Mouse (Mus musculus): ENCODE measurements around the gene Cmip. TPM values are rescaled to one million over a fixed set of nuclear protein-coding genes. Genes with fewer than 3 reads are reported as not detected.
"Not testable (repeated sequence)": the region's sequence is repeated elsewhere in the genome, so short reads cannot be mapped to it uniquely, and the experiment has no call there.

Gene Cmip
- polyA plus RNA-seq, 1 experiment from 2014 or later, result 27.0 TPM

GRCm38 (mm10) chr8:117422343-117422742 lies 165.5 kb downstream of the Cmip start:
- Histone ChIP-seq H3K4me2 (replicated peaks; ENCODE audit: low read depth, low read length) (no peak overlapping the region), H3K9ac (ENCODE audit: low read depth, low read length) (no peak overlapping the region), H3K27ac (ENCODE audit: low read depth, low read length) (no peak overlapping the region), H3K27me3 (ENCODE audit: control insufficient read depth, insufficient read depth, low read length) (no peaks in the 10 kb centered on the region), H3K36me3 (ENCODE audit: control insufficient read depth, insufficient read depth, low read length) (no peaks in the 10 kb centered on the region), H3K4me1 (replicated peaks; ENCODE audit: control insufficient read depth, insufficient read depth, low read length) (no peaks in the 10 kb centered on the region), H3K9me3 (ENCODE audit: control insufficient read depth, low read length) (no peaks in the 10 kb centered on the region), H3K4me3 (ENCODE audit: low read depth, low read length) (no peak overlapping the region)
- ATAC-seq (ENCODE audit: low FRiP score) (no peak), DNase-seq (ENCODE audit: low spot score) (no peak)
- 96% methylated on average over 6 of the region's 6 CpGs for WGBS

- Histone ChIP-seq H3K27ac (ENCODE audit: low read depth, low read length) (no peak overlapping the region), H3K4me1 (replicated peaks; ENCODE audit: control insufficient read depth, insufficient read depth, low read length) (no peaks in the 10 kb centered on the region), H3K4me3 (ENCODE audit: low read depth, low read length) (no peak overlapping the region), H3K27me3 (ENCODE audit: control insufficient read depth, insufficient read depth, low read length) (no peaks in the 10 kb centered on the region), H3K9ac (ENCODE audit: low read depth, low read length) (no peak overlapping the region), H3K9me3 (ENCODE audit: control insufficient read depth, low read length) (no peaks in the 10 kb centered on the region), H3K4me2 (replicated peaks; ENCODE audit: low read depth, low read length) (no peak overlapping the region), H3K36me3 (ENCODE audit: control insufficient read depth, insufficient read depth, low read length) (no peaks in the 10 kb centered on the region)
- 81% methylated on average over 4 of the region's 4 CpGs for WGBS
- DNase-seq (ENCODE audit: low spot score) (no peak), ATAC-seq (ENCODE audit: low FRiP score) (no peak)
Measured at GRCm38 (mm10) chr8:117423029-117423428, 166.2 kb downstream of the Cmip start.

GRCm38 (mm10) chr8:117427816-117428215 lies 171.0 kb downstream of the Cmip start:
- H3K27me3 ChIP-seq (ENCODE audit: control insufficient read depth, insufficient read depth, low read length); H3K4me2 ChIP-seq (replicated peaks; ENCODE audit: low read depth, low read length); ATAC-seq (ENCODE audit: low FRiP score); H3K9me3 ChIP-seq (ENCODE audit: control insufficient read depth, low read length); H3K9ac ChIP-seq (ENCODE audit: low read depth, low read length); H3K27ac ChIP-seq (ENCODE audit: low read depth, low read length); H3K4me3 ChIP-seq (ENCODE audit: low read depth, low read length); DNase-seq (ENCODE audit: low spot score); H3K36me3 ChIP-seq (ENCODE audit: control insufficient read depth, insufficient read depth, low read length); H3K4me1 ChIP-seq (replicated peaks; ENCODE audit: control insufficient read depth, insufficient read depth, low read length): not testable (repeated sequence)
- WGBS, result 88% methylated on average over 8 of the region's 8 CpGs

GRCm38 (mm10) chr8:117428524-117429162 lies 171.8 kb downstream of the Cmip start:
- H3K9me3 ChIP-seq (ENCODE audit: control insufficient read depth, low read length), result no peaks in the 10 kb centered on the region
- no peaks in the 10 kb centered on the region for H3K36me3 ChIP-seq (ENCODE audit: control insufficient read depth, insufficient read depth, low read length)
- no peak overlapping the region for H3K4me2 ChIP-seq (replicated peaks; ENCODE audit: low read depth, low read length)
- no peak for DNase-seq (ENCODE audit: low spot score)
- no peaks in the 10 kb centered on the region for H3K4me1 ChIP-seq (replicated peaks; ENCODE audit: control insufficient read depth, insufficient read depth, low read length)
- ATAC-seq (ENCODE audit: low FRiP score), result no peak
- 85% methylated on average over 21 of the region's 21 CpGs for WGBS
- H3K4me3 ChIP-seq (ENCODE audit: low read depth, low read length), result no peak overlapping the region
- H3K27me3 ChIP-seq (ENCODE audit: control insufficient read depth, insufficient read depth, low read length), result no peaks in the 10 kb centered on the region
- peak overlapping the region; percentile 30; the same call in 1 of the 2 replicates for H3K27ac ChIP-seq (ENCODE audit: low read depth, low read length)
- no peak overlapping the region for H3K9ac ChIP-seq (ENCODE audit: low read depth, low read length)

GRCm38 (mm10) chr8:117430624-117431023 lies 173.8 kb downstream of the Cmip start:
- Histone ChIP-seq H3K27ac (ENCODE audit: low read depth, low read length) (no peak overlapping the region), H3K27me3 (ENCODE audit: control insufficient read depth, insufficient read depth, low read length) (no peaks in the 10 kb centered on the region), H3K36me3 (ENCODE audit: control insufficient read depth, insufficient read depth, low read length) (no peaks in the 10 kb centered on the region), H3K4me1 (replicated peaks; ENCODE audit: control insufficient read depth, insufficient read depth, low read length) (no peaks in the 10 kb centered on the region), H3K9me3 (ENCODE audit: control insufficient read depth, low read length) (no peaks in the 10 kb centered on the region), H3K4me3 (ENCODE audit: low read depth, low read length) (no peak overlapping the region), H3K4me2 (replicated peaks; ENCODE audit: low read depth, low read length) (no peak overlapping the region), H3K9ac (ENCODE audit: low read depth, low read length) (no peak overlapping the region)
- ATAC-seq (ENCODE audit: low FRiP score) (no peak), DNase-seq (ENCODE audit: low spot score) (no peak)
- whole genome bisulfite sequencing, result 91% methylated on average over 4 of the region's 4 CpGs

- no peak overlapping the region for H3K4me3 ChIP-seq (ENCODE audit: low read depth, low read length)
- H3K9me3 ChIP-seq (ENCODE audit: control insufficient read depth, low read length), result no peaks in the 10 kb centered on the region
- H3K4me2 ChIP-seq (replicated peaks; ENCODE audit: low read depth, low read length), result no peak overlapping the region
- WGBS, result 81% methylated on average over 3 of the region's 3 CpGs
- no peak overlapping the region for H3K27ac ChIP-seq (ENCODE audit: low read depth, low read length)
- H3K36me3 ChIP-seq (ENCODE audit: control insufficient read depth, insufficient read depth, low read length), result no peaks in the 10 kb centered on the region
- ATAC-seq (ENCODE audit: low FRiP score) (no peak), DNase-seq (ENCODE audit: low spot score) (no peak)
- no peaks in the 10 kb centered on the region for H3K4me1 ChIP-seq (replicated peaks; ENCODE audit: control insufficient read depth, insufficient read depth, low read length)
- H3K9ac ChIP-seq (ENCODE audit: low read depth, low read length), result no peak overlapping the region
- H3K27me3 ChIP-seq (ENCODE audit: control insufficient read depth, insufficient read depth, low read length), result no peaks in the 10 kb centered on the region
Measured at GRCm38 (mm10) chr8:117431554-117431953, 174.7 kb downstream of the Cmip start.

GRCm38 (mm10) chr8:117432111-117432510 lies 175.2 kb downstream of the Cmip start:
- no peaks in the 10 kb centered on the region for H3K4me1 ChIP-seq (replicated peaks; ENCODE audit: control insufficient read depth, insufficient read depth, low read length)
- ATAC-seq (ENCODE audit: low FRiP score), result no peak
- 84% methylated on average over 8 of the region's 8 CpGs for WGBS

GRCm38 (mm10) chr8:117433968-117434367 lies 177.1 kb downstream of the Cmip start:
- DNase-seq (ENCODE audit: low spot score) (no peak), ATAC-seq (ENCODE audit: low FRiP score) (no peak)
- Histone ChIP-seq H3K4me3 (ENCODE audit: low read depth, low read length) (no peak overlapping the region), H3K4me1 (replicated peaks; ENCODE audit: control insufficient read depth, insufficient read depth, low read length) (no peaks in the 10 kb centered on the region), H3K9ac (ENCODE audit: low read depth, low read length) (no peak overlapping the region), H3K27me3 (ENCODE audit: control insufficient read depth, insufficient read depth, low read length) (no peaks in the 10 kb centered on the region), H3K27ac (ENCODE audit: low read depth, low read length) (no peak overlapping the region), H3K9me3 (ENCODE audit: control insufficient read depth, low read length) (no peaks in the 10 kb centered on the region), H3K36me3 (ENCODE audit: control insufficient read depth, insufficient read depth, low read length) (no peaks in the 10 kb centered on the region; the same call in 1 of the 2 replicates), H3K4me2 (replicated peaks; ENCODE audit: low read depth, low read length) (no peak overlapping the region)
- WGBS, result 91% methylated on average over 10 of the region's 10 CpGs

More at GRCm38 (mm10) chr8:117432111-117432510, 175.2 kb downstream of the Cmip start:
- Histone ChIP-seq H3K9me3 (ENCODE audit: control insufficient read depth, low read length) (no peaks in the 10 kb centered on the region), H3K4me2 (replicated peaks; ENCODE audit: low read depth, low read length) (no peak overlapping the region), H3K4me3 (ENCODE audit: low read depth, low read length) (no peak overlapping the region), H3K27ac (ENCODE audit: low read depth, low read length) (no peak overlapping the region), H3K27me3 (ENCODE audit: control insufficient read depth, insufficient read depth, low read length) (no peaks in the 10 kb centered on the region), H3K36me3 (ENCODE audit: control insufficient read depth, insufficient read depth, low read length) (no peaks in the 10 kb centered on the region; the same call in 1 of the 2 replicates), H3K9ac (ENCODE audit: low read depth, low read length) (no peak overlapping the region)
- DNase-seq (ENCODE audit: low spot score), result no peak

GRCm38 (mm10) chr8:117436786-117437185 lies 179.9 kb downstream of the Cmip start:
- H3K4me2 ChIP-seq (replicated peaks; ENCODE audit: low read depth, low read length), result no peak overlapping the region
- DNase-seq (ENCODE audit: low spot score) (no peak), ATAC-seq (ENCODE audit: low FRiP score) (no peak)
- H3K36me3 ChIP-seq (ENCODE audit: control insufficient read depth, insufficient read depth, low read length), result no peaks in the 10 kb centered on the region; the same call in 1 of the 2 replicates
- no peaks in the 10 kb centered on the region for H3K27me3 ChIP-seq (ENCODE audit: control insufficient read depth, insufficient read depth, low read length)
- H3K4me3 ChIP-seq (ENCODE audit: low read depth, low read length), result no peak overlapping the region
- H3K4me1 ChIP-seq (replicated peaks; ENCODE audit: control insufficient read depth, insufficient read depth, low read length), result no peaks in the 10 kb centered on the region
- 95% methylated on average over 15 of the region's 15 CpGs for WGBS
- no peak overlapping the region for H3K9ac ChIP-seq (ENCODE audit: low read depth, low read length)
- no peak overlapping the region for H3K27ac ChIP-seq (ENCODE audit: low read depth, low read length)
- H3K9me3 ChIP-seq (ENCODE audit: control insufficient read depth, low read length), result no peaks in the 10 kb centered on the region

All from hindbrain, embryonic 11.5 days (tissue).